Mouse (Mus musculus): ENCODE results near the gene Srrm2. TPM values are rescaled to one million over a fixed set of nuclear protein-coding genes. Genes with fewer than 3 reads are reported as not detected.
A peak's percentile ranks its signal among the peaks of the same experiment; 100 is the strongest.

Gene Srrm2
- polyA plus RNA-seq (2011; ENCODE audit: insufficient read depth, insufficient read length, low replicate concordance, missing spikeins), result 328 and 487 TPM in 2 replicates

DNA sequence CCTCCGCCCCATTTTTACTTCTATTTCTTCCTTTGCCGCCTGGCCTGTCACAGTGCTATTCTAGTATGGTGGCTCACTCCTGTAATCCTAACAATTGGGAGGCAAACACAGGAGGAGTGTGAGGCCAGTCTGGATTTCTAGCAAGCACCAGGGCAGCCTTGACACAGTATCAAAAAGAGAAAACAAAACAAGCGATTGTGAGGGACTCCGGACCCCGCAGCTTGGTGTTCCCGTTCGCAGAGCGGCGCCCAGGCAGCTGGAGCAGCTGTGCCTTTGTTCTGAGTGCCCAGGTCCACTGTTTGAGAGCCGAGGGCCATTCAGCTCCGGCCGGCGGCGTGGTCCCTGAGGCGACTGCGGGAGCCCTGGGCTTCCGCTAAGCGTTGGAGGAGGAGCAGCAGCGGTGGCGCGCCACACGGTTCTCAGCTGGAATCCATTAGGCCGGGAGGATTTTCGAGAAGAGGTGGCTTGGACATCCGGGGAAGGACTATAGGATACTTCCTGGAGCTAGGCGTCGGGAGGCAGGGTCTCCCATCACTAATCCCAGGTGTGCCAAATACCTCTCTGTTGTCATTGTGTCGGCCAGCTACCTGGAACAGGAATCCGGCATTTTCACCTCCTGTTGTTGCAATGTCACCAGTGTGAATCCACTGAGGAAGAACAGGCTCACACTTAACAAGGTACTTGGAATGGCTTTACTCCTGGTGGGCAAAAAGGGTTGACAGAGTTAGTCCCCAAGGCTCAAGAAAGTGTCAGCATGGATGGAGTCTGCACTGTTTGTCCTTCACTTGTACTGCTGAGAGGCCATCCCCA is at the start of gene Srrm2:
Gene Srrm2, plus strand, starts transcription at position 264 of the 810 bp plus-strand sequence.
- Histone ChIP-seq H3K4me3 (replicated peaks; ENCODE audit: control insufficient read depth, low read depth, low read length) (peak within 1 kb of the TSS; percentile 63), H3K27ac (ENCODE audit: control insufficient read depth, insufficient read depth, low read depth, low read length, poor library complexity) (no peak within 1 kb of the TSS), H3K4me1 (ENCODE audit: control insufficient read depth, insufficient read depth, low read length) (peaks cover 2% of the 10 kb centered on the region; the same call in 1 of the 2 replicates)
- TF ChIP-seq CTCF (IDR thresholded peaks at IDR 0.05; ENCODE audit: control insufficient read depth, insufficient read depth, low read length) (no peak), POLR2A (IDR thresholded peaks at IDR 0.05; ENCODE audit: borderline replicate concordance, control insufficient read depth, low read depth, low read length) (peak; percentile 86; the same call in 1 of the 2 replicates)
- WGBS, result 2% methylated on average over 29 of the region's 29 CpGs

DNA sequence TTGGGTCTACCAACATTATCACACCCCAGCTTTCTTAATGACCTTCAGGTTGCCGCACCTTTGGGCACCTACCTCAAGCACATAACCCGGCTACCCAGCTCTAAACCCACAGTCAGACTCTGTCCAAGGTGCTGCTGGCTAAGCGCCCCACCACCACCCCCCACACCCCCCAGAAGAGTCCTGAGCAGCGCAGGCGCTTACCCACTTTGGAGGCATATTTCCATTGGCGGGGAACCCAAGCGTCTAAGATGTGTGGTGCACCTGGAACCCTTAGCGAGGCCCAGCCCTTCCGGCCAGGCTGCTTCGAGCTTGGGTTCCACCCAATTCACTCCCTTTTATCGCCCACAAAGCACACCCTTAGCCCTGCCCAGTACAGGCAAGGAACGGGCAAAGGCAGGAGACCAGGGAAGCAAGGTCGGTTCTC is 49.7 kb upstream of the Srrm2 start, which contains the start of gene Paqr4:
Gene Paqr4, minus strand, starts transcription at position 270 of the 424 bp plus-strand sequence.
- H3K27ac ChIP-seq (ENCODE audit: control insufficient read depth, insufficient read depth, low read depth, low read length, poor library complexity), result peak within 1 kb of the TSS; percentile 20; the same call in 1 of the 2 replicates
- H3K4me1 ChIP-seq (ENCODE audit: control insufficient read depth, insufficient read depth, low read length), result peaks cover 1% of the 10 kb centered on the region
- H3K4me3 ChIP-seq (replicated peaks; ENCODE audit: control insufficient read depth, low read depth, low read length), result peak within 1 kb of the TSS; percentile 67
- WGBS, result 3% methylated on average over 13 of the region's 13 CpGs
- TF ChIP-seq POLR2A (IDR thresholded peaks at IDR 0.05; ENCODE audit: borderline replicate concordance, control insufficient read depth, low read depth, low read length) (0 out of 2 replicates have a peak, but pooled peaks have one; percentile 8), CTCF (IDR thresholded peaks at IDR 0.05; ENCODE audit: control insufficient read depth, insufficient read depth, low read length) (no peak)

DNA sequence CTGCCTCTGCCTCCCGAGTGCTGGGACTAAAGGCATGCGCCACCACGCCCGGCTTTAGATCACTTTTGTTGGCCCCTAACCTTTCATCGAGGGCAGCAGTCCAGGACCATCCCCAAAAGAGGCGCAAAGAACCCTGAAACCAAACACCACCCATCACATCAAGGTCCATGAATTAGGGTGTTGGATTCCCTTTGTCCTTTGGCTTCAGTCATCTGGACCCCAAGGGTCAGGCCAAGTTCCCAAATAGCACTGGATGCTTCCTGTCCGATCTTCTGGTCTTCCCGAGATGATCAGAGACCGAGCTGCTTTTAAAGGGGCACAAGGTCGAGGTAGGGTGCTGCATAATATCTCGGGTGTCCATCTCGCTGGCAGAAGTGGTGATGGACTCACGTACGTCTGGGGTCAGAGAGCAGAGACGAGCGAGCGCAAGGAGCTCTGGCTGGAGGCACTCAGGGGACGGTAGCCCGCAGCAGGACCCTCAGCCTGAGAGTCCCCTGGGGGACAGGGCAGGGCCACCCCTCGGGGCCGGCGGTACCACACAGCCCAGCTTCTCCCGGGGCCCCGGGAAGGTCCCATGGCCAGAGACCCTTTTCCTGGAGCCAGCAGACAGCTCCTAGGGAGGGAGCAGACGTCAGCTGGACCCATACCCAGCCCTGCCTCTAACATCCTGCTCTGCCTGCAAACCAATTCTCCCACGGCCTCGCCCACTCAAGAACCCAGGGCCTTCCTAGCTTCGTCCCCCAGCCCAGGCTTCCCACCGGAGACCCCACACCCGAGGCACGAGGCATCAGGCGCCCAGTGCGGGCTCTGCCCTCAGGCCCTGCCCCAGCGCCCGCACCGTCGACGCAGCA is 48.7 kb upstream of the Srrm2 start:
- Histone ChIP-seq H3K27ac (ENCODE audit: control insufficient read depth, insufficient read depth, low read depth, low read length, poor library complexity) (no peak overlapping the region), H3K4me1 (ENCODE audit: control insufficient read depth, insufficient read depth, low read length) (peaks cover 1% of the 10 kb centered on the region), H3K4me3 (replicated peaks; ENCODE audit: control insufficient read depth, low read depth, low read length) (no peak overlapping the region)
- 46% methylated on average over 38 of the region's 38 CpGs for WGBS
- no peak for TF ChIP-seq CTCF (IDR thresholded peaks at IDR 0.05; ENCODE audit: control insufficient read depth, insufficient read depth, low read length)
- TF ChIP-seq POLR2A (IDR thresholded peaks at IDR 0.05; ENCODE audit: borderline replicate concordance, control insufficient read depth, low read depth, low read length), result no peak

DNA sequence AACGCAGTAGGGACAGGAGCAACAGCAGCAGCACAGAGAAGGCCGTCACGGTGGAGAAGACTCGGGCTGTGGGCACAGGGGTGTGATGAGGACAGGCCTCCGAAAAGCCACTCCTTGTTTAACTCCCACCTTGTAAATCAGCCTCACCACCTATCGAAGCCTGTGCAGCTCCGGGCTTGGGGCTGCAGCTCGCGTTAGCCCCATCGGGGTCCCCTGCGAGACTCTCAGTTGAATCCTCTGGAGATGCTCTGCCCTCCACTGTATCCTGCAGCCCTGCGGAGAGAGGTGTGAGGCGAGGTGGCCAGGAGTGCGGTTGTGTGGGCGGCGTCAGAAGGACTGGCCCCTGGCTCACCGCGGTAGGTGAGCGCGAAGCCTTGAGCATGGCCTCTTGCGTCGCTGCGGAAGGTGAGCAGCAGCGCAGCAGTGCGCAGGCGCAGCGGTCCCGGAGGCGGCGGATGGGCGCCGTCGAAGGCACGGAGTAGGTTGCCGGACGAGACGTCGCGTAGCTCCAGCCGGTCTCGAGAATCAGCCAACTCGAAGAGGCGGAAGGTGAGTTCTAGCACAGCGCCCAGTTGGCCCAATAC is 48.0 kb upstream of the Srrm2 start:
- H3K4me3 ChIP-seq (replicated peaks; ENCODE audit: control insufficient read depth, low read depth, low read length), result no peak overlapping the region
- TF ChIP-seq CTCF (IDR thresholded peaks at IDR 0.05; ENCODE audit: control insufficient read depth, insufficient read depth, low read length) (no peak), POLR2A (IDR thresholded peaks at IDR 0.05; ENCODE audit: borderline replicate concordance, control insufficient read depth, low read depth, low read length) (no peak)
- 10% methylated on average over 44 of the region's 44 CpGs for WGBS
- peaks cover 4% of the 10 kb centered on the region for H3K4me1 ChIP-seq (ENCODE audit: control insufficient read depth, insufficient read depth, low read length)
- H3K27ac ChIP-seq (ENCODE audit: control insufficient read depth, insufficient read depth, low read depth, low read length, poor library complexity), result no peak overlapping the region; the same call in 1 of the 2 replicates

DNA sequence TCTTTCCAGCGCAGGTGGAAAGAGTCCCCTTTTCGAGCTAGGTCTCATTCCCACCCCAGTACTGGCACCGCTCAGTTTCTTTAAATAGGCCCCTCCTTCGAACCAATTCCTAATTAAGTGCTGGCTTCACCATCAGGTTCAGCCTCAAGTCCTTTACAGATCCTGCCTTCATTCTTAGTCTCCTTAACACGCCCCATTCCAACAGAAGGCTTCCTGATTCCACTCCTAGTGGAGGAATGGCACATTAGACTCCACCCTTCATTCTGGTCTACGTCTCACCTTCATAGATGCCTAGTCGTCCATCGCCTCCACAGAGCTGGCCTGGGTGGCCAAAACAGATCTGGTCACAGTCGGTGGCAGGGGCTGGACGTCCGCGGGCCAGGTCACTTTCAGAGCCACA is 47.4 kb upstream of the Srrm2 start:
- Histone ChIP-seq H3K4me3 (replicated peaks; ENCODE audit: control insufficient read depth, low read depth, low read length) (no peak overlapping the region), H3K27ac (ENCODE audit: control insufficient read depth, insufficient read depth, low read depth, low read length, poor library complexity) (no peak overlapping the region), H3K4me1 (ENCODE audit: control insufficient read depth, insufficient read depth, low read length) (peaks cover 5% of the 10 kb centered on the region)
- TF ChIP-seq CTCF (IDR thresholded peaks at IDR 0.05; ENCODE audit: control insufficient read depth, insufficient read depth, low read length), result no peak
- no peak for TF ChIP-seq POLR2A (IDR thresholded peaks at IDR 0.05; ENCODE audit: borderline replicate concordance, control insufficient read depth, low read depth, low read length)
- WGBS, result 70% methylated on average over 12 of the region's 12 CpGs

DNA sequence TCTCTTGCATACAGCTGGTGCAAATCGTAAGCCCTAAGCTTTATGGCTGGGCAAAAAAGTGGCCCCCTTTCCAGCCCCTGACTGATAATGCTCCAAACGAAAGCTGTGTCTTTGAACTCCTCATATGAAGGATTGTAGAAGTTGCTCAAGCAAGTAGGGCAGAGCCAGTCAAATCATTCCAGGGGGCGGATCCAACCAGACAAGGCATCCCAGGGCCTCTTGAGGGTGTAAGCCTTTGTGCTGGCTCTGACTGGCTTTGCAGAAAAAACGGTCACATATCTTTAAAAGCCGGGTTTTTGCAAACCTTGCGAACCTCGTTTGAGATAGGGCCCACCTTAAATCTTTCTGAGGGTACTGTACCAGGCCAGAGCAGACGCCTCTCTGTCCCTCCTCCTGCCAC is 46.3 kb upstream of the Srrm2 start:
- Histone ChIP-seq H3K27ac (ENCODE audit: control insufficient read depth, insufficient read depth, low read depth, low read length, poor library complexity) (no peak overlapping the region), H3K4me3 (replicated peaks; ENCODE audit: control insufficient read depth, low read depth, low read length) (no peak overlapping the region), H3K4me1 (ENCODE audit: control insufficient read depth, insufficient read depth, low read length) (peaks cover 9% of the 10 kb centered on the region)
- no peak for TF ChIP-seq POLR2A (IDR thresholded peaks at IDR 0.05; ENCODE audit: borderline replicate concordance, control insufficient read depth, low read depth, low read length)
- no peak for TF ChIP-seq CTCF (IDR thresholded peaks at IDR 0.05; ENCODE audit: control insufficient read depth, insufficient read depth, low read length)
- 55% methylated on average over 8 of the region's 8 CpGs for WGBS

DNA sequence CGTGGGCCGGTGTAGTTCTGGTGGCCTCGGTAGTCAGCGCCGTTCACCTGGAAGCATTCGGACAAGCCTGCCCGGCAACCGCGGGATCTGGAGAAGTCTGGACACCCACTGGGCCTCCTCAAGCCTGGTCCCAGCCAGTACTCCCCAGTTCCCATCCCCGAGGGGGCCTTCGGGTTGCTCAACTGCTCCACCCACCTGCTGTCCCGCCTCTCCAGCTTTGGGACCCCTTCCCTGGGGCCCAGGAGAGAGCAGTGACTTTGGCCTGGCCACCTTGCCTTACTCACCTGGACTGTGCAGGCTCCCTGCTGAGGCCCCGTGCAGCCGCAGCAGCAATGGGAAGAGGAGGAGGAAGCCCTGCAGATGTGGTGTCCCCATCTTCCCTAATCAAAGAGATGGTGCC is 45.7 kb upstream of the Srrm2 start:
- WGBS, result 17% methylated on average over 14 of the region's 14 CpGs
- TF ChIP-seq POLR2A (IDR thresholded peaks at IDR 0.05; ENCODE audit: borderline replicate concordance, control insufficient read depth, low read depth, low read length) (no peak), CTCF (IDR thresholded peaks at IDR 0.05; ENCODE audit: control insufficient read depth, insufficient read depth, low read length) (no peak)
- H3K27ac ChIP-seq (ENCODE audit: control insufficient read depth, insufficient read depth, low read depth, low read length, poor library complexity), result no peak overlapping the region
- peaks cover 9% of the 10 kb centered on the region for H3K4me1 ChIP-seq (ENCODE audit: control insufficient read depth, insufficient read depth, low read length)
- no peak overlapping the region for H3K4me3 ChIP-seq (replicated peaks; ENCODE audit: control insufficient read depth, low read depth, low read length)
